Mouse (Mus musculus) hindbrain, embryonic 11.5 days (tissue): Measurements from ENCODE around the gene Nr2c1. TPM values are rescaled to one million over a fixed set of nuclear protein-coding genes. Genes with fewer than 3 reads are reported as not detected.

Experiments used
- ATAC-seq: fragments of 200-750 bp; cut with Nextera tagmentation; 2 replicates; pipeline ENCODE4 v1.8.0; 2017; ENCODE audit warnings: mild to moderate bottlenecking, moderate TSS enrichment, moderate library complexity; ENCODE audit not compliant: low FRiP score
- DNase-seq: peaks from one replicate; pipeline ENCODE4 v3.0.0-alpha.2; 2015; ENCODE audit warnings: low spot score
- H3K27ac ChIP-seq: fragments of 300-500 bp; sonication (generic); 2 replicates; pipeline ENCODE4 v1.5.1; 2014; ENCODE audit warnings: mild to moderate bottlenecking, low read depth, low read length
- H3K27me3 ChIP-seq: fragments of 300-500 bp; sonication (generic); 2 replicates; pipeline ENCODE4 v1.6.1; 2014; ENCODE audit warnings: mild to moderate bottlenecking, low read length, moderate library complexity, mixed read lengths; ENCODE audit not compliant: control insufficient read depth, insufficient read depth
- H3K36me3 ChIP-seq: fragments of 300-500 bp; sonication (generic); 2 replicates; pipeline ENCODE4 v1.6.1; 2014; ENCODE audit warnings: mild to moderate bottlenecking, low read length, moderate library complexity, mixed read lengths; ENCODE audit not compliant: control insufficient read depth, insufficient read depth
- H3K4me1 ChIP-seq: fragments of 300-500 bp; sonication (generic); replicated peaks from 2 replicates; pipeline ENCODE4 v1.6.1; 2014; ENCODE audit warnings: low read length, mixed read lengths; ENCODE audit not compliant: control insufficient read depth, insufficient read depth
- H3K4me2 ChIP-seq: fragments of 300-500 bp; sonication (generic); replicated peaks from 2 replicates; pipeline ENCODE4 v1.6.1; 2014; ENCODE audit warnings: mild to moderate bottlenecking, low read depth, low read length
- H3K4me3 ChIP-seq: fragments of 300-500 bp; sonication (generic); 2 replicates; pipeline ENCODE4 v1.5.1; 2014; ENCODE audit warnings: low read depth, low read length
- H3K9ac ChIP-seq: fragments of 300-500 bp; sonication (generic); 2 replicates; pipeline ENCODE4 v1.6.1; 2014; ENCODE audit warnings: low read depth, low read length
- H3K9me3 ChIP-seq: fragments of 300-500 bp; sonication (generic); 2 replicates; pipeline ENCODE4 v1.6.1; 2016; ENCODE audit warnings: low read length; ENCODE audit not compliant: control insufficient read depth
- WGBS: fragments of 180-500 bp; shearing (Covaris S2); extraction: QIAGEN DNeasy Blood & Tissue Kit; methylation state at CpG from one replicate; pipeline ENCODE4 v1.1.7; 2014; 5-methylcytosine and 5-hydroxymethylcytosine counted together
- polyA plus RNA-seq: library from polyadenylated mRNA; unstranded; fragments of >200 nt; fragmentation: Nextera tagmentation; extraction: Ambion mirVana; gene quantifications from 2 replicates; pipeline ENCODE4 v1.2.1, GENCODE M21; 2014

Nr2c1 gene
- polyA plus RNA-seq, 1 experiment from 2014 or later, result 14.3 TPM

DNA sequence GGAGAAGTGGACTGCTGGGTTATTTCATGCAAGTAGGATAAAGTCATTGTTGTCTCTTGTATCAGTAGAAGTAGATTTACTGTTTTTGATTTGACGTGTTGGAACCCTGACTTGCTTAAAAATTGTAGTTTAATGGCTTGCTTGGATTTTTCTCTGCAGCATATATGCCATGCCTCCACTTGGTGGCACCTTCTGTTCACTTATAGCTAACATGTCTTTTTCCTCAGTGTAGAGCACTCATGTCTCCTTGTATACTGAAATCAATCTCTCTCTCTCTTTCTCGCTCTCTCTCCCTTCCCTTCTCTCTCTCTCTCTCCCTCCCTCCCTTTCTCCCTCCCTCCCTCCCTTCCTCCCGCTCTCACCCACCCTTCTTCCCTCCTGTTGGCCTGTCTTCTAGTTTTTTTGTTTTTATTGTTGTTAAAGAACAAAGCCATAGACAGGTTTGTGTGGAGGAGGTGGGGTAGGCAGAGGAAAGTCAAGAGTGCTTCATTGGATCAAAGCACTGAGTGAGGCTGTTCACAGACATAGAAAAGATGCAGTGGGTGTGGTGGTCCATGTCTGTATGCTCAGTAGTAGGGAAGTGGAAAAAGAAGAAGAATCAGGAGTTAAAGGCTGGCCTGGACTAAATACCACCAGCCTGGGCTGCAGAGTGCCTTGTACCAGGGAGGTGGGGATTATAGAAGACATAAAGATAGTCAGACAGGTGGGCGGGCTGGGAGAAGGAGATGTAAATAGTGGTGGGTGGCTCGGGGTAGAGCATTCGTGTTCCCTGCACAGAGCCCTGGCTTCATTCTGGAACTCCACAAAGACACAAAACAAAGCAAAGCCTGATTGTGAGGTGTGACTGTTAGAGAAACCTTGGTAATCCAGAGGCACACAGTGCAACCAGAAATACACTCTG, 63.1 kb downstream of the Nr2c1 start:
- WGBS, result 66% methylated on average over 6 of the region's 6 CpGs
- Histone ChIP-seq H3K27ac (no peak overlapping the region), H3K36me3 (peaks cover 2% of the 10 kb centered on the region; the same call in 1 of the 2 replicates), H3K4me2 (no peak overlapping the region), H3K27me3 (no peaks in the 10 kb centered on the region), H3K4me3 (no peak overlapping the region), H3K9ac (no peak overlapping the region), H3K4me1 (no peaks in the 10 kb centered on the region), H3K9me3 (no peaks in the 10 kb centered on the region)
- ATAC-seq (peak; percentile 43; the same call in 1 of the 2 replicates), DNase-seq (no peak)

- Histone ChIP-seq H3K4me1 (no peaks in the 10 kb centered on the region), H3K9me3 (no peaks in the 10 kb centered on the region), H3K9ac (no peak overlapping the region), H3K27ac (no peak overlapping the region), H3K4me2 (no peak overlapping the region), H3K4me3 (no peak overlapping the region), H3K27me3 (no peaks in the 10 kb centered on the region), H3K36me3 (no peaks in the 10 kb centered on the region)
- ATAC-seq (no peak), DNase-seq (no peak)
- 83% methylated on average over 2 of the region's 2 CpGs for WGBS
These were observed 63.9 kb downstream of the Nr2c1 start for GRCm38 (mm10) chr10:94211725-94212124.

GRCm38 (mm10) chr10:94225026-94225750, 77.4 kb downstream of the Nr2c1 start:
- Histone ChIP-seq H3K9ac (no peak overlapping the region), H3K9me3 (no peaks in the 10 kb centered on the region), H3K4me1 (no peaks in the 10 kb centered on the region), H3K36me3 (no peaks in the 10 kb centered on the region), H3K27ac (no peak overlapping the region), H3K27me3 (no peaks in the 10 kb centered on the region), H3K4me3 (no peak overlapping the region), H3K4me2 (no peak overlapping the region)
- ATAC-seq (no peak), DNase-seq (no peak)
- WGBS, result 83% methylated on average over 6 of the region's 6 CpGs

- H3K27me3 ChIP-seq, result no peaks in the 10 kb centered on the region
- peak overlapping the region; percentile 76 for H3K27ac ChIP-seq
- no peak overlapping the region for H3K4me3 ChIP-seq
- ATAC-seq (peak; percentile 93), DNase-seq (peak; percentile 84)
- 0 out of 2 replicates have a peak, but pooled peaks cover 2% of the 10 kb centered on the region for H3K4me1 ChIP-seq
- 26% methylated on average over 19 of the region's 19 CpGs for WGBS
- H3K36me3 ChIP-seq, result no peaks in the 10 kb centered on the region
- 0 out of 2 replicates have a peak overlapping the region, but pooled peaks have one; percentile 17 for H3K4me2 ChIP-seq
- no peak overlapping the region for H3K9ac ChIP-seq
- no peaks in the 10 kb centered on the region for H3K9me3 ChIP-seq
These were observed 82.6 kb downstream of the Nr2c1 start for GRCm38 (mm10) chr10:94230172-94230981.

- Histone ChIP-seq H3K9me3 (no peaks in the 10 kb centered on the region), H3K4me2 (no peak overlapping the region), H3K27ac (peak overlapping the region; percentile 58), H3K36me3 (no peaks in the 10 kb centered on the region), H3K4me1 (0 out of 2 replicates have a peak, but pooled peaks cover 2% of the 10 kb centered on the region), H3K9ac (no peak overlapping the region), H3K27me3 (no peaks in the 10 kb centered on the region), H3K4me3 (no peak overlapping the region)
- 52% methylated on average over 6 of the region's 6 CpGs for WGBS
- ATAC-seq (peak; percentile 58), DNase-seq (no peak)
These were observed 83.2 kb downstream of the Nr2c1 start for GRCm38 (mm10) chr10:94231025-94231424.

GRCm38 (mm10) chr10:94235200-94235599, 87.4 kb downstream of the Nr2c1 start:
- DNase-seq, result no peak
- WGBS, result 63% methylated on average over 4 of the region's 4 CpGs
- no peaks in the 10 kb centered on the region for H3K27me3 ChIP-seq
- H3K4me3 ChIP-seq, result no peak overlapping the region
- H3K4me2 ChIP-seq, result no peak overlapping the region
- no peaks in the 10 kb centered on the region for H3K36me3 ChIP-seq
- no peak overlapping the region for H3K9ac ChIP-seq
- no peaks in the 10 kb centered on the region for H3K9me3 ChIP-seq
- H3K4me1 ChIP-seq, result 0 out of 2 replicates have a peak, but pooled peaks cover 2% of the 10 kb centered on the region
- no peak overlapping the region for H3K27ac ChIP-seq
- ATAC-seq, result no peak

DNA sequence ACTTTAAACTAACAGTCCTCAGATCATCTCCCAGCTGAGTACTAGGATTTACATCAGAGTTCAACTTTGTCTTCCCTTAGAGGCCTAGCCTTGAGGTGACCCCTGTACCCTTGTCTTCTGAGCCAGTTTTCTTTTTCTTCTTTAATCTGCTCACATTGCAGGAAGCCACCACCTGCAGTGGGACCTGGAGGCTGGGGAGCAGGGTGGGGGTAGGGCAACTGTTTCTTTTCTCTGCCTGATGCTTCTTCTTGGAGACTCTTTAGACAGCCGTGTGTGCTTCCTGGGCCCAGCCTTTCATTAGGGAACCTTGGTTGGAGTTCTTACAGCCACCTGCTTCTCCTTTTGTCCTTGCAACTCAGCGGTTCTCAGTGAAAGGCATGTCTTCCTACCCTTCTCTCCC, 93.5 kb downstream of the Nr2c1 start:
- ATAC-seq, result no peak
- Histone ChIP-seq H3K36me3 (no peaks in the 10 kb centered on the region), H3K9me3 (no peaks in the 10 kb centered on the region), H3K4me1 (no peaks in the 10 kb centered on the region), H3K9ac (no peak overlapping the region), H3K4me3 (no peak overlapping the region), H3K27ac (no peak overlapping the region), H3K27me3 (no peaks in the 10 kb centered on the region), H3K4me2 (no peak overlapping the region)
- WGBS, result 75% methylated on average over 2 of the region's 2 CpGs
- DNase-seq, result no peak
